Mouse (Mus musculus) hematopoietic stem cell, adult 5-6 weeks (primary cell): ENCODE measurements around the gene Diras2. TPM values are rescaled to one million over a fixed set of nuclear protein-coding genes. Genes with fewer than 3 reads are reported as not detected.

ENCODE experiments used
- total RNA-seq: library from RNA; stranded (forward); fragments of 172-1452, 232-1000 nt; gene quantifications from 2 replicates; pipeline ENCODE4 v1.2.3, GENCODE M21; 2017

Gene Diras2
- total RNA-seq, 1 experiment from 2014 or later: 0.30 TPM

Other genes starting within 250 kb of the Diras2 start
- gene Syk, start 51.9 kb upstream of the Diras2 start, total RNA-seq: 99.6 and 106 TPM in 2 replicates